ENCODE assay signal across 8 mouse cellular contexts in the genomic region with DNA sequence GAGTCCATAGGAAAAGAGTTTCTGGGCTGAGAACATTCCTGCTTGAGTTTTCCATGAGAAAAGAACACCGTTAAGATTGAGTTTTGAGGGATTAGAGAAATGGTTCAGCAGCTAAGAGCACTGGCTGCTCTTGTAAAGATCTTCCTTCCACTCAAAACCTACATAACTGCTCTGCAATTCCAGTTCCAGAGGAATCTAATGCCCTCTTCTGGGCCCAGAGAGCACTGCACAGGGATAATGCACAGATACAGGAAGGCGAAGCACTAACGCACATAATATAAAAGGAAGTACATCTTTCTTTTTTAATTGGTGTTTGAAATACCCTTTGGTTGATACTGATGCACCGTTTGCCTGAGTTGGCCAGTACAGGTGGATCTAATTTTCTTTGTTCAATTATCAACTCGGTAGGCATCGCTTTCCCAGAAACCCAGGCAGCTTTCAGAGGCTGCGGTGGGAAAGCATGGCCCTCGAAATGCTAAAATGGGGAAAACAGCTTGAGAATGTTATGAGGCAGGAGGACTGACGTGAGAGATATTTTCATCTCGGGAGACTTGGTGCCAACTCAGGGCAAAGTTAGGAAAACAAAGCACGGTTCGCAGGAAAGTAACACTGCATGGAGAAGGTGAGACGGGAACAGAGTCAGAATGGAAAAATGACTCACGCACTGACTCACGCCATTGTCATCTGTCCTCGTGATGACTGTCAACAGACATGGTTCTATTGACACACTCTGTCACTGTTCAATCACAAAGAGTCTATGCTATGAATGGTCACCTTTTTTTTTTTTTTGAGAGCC. TPM values are rescaled to one million over a fixed set of nuclear protein-coding genes. Genes with fewer than 3 reads are reported as not detected.
DNase-seq lines count a peak whose midpoint lies in the region; TF ChIP-seq lines count a peak whose summit lies in the region.

No protein-coding gene starts in this region.

- TF ChIP-seq EP300 in heart, adult 2 months (IDR thresholded peaks at IDR 0.05; ENCODE audit: insufficient read depth, low read depth, low read length) = no peak

- TF ChIP-seq CTCF in heart, adult 2 months (IDR thresholded peaks at IDR 0.05) = peak; percentile 86

- H3K79me2 ChIP-seq in heart, adult 2 months (replicated peaks; ENCODE audit: control insufficient read depth, insufficient read depth, low read length) = no peaks in the 10 kb centered on the region

- H3K27ac ChIP-seq in heart, adult 2 months = no peak overlapping the region
- H3K27ac ChIP-seq in heart, embryonic 10.5 days = no peak overlapping the region

- WGBS in heart, adult 2 months = 39% methylated on average over 16 of the region's 16 CpGs
- WGBS in heart, embryonic 10.5 days = 63% methylated on average over 16 of the region's 16 CpGs

- no peaks in the 10 kb centered on the region for H3K4me1 ChIP-seq in heart, adult 2 months (ENCODE audit: control insufficient read depth, insufficient read depth, low read length)
- H3K4me1 ChIP-seq in heart, embryonic 10.5 days = no peaks in the 10 kb centered on the region

- no peaks in the 10 kb centered on the region for H3K27me3 ChIP-seq in heart, adult 2 months (ENCODE audit: control insufficient read depth, insufficient read depth, low read length)
- H3K27me3 ChIP-seq in heart, embryonic 10.5 days (ENCODE audit: insufficient read depth, poor library complexity, severe bottlenecking) = no peaks in the 10 kb centered on the region

- H3K9me3 ChIP-seq in heart, embryonic 10.5 days = peaks cover 2% of the 10 kb centered on the region; the same call in 1 of the 2 replicates

- TF ChIP-seq POLR2A in heart, adult 2 months (IDR thresholded peaks at IDR 0.05; ENCODE audit: insufficient read depth, low read depth, low read length) = no peak

- intact Hi-C loops in heart, adult 2 months (cut with DNase I) = no loop called here

- H3K36me3 ChIP-seq in heart, adult 2 months (ENCODE audit: control insufficient read depth, insufficient read depth, low read length) = no peaks in the 10 kb centered on the region
- H3K36me3 ChIP-seq in heart, embryonic 10.5 days = no peaks in the 10 kb centered on the region

- peak; percentile 20 to 43 for DNase-seq in heart, adult 2 months
- DNase-seq in heart, embryonic 10.5 days (ENCODE audit: low spot score) = no peak
- DNase-seq in urinary bladder, postnatal 25 days (ENCODE audit: low spot score) = peak; percentile 25
- DNase-seq in urinary bladder, postnatal 4 days (ENCODE audit: low spot score in 2 of 2) = no peak
- peak; percentile 14 for DNase-seq in fibroblast of lung, adult 2 months (ENCODE audit: low read depth)
- DNase-seq in left cerebral cortex, adult 11 months (ENCODE audit: low spot score) = peak; percentile 51
- peak; percentile 74 for DNase-seq in retina, postnatal 1 day
- DNase-seq in spleen, postnatal 10 days (ENCODE audit: low spot score in 2 of 2) = no peak

- H3K4me3 ChIP-seq in heart, adult 2 months = peak overlapping the region; percentile 22; the same call in 1 of the 2 replicates
- no peak overlapping the region for H3K4me3 ChIP-seq in heart, embryonic 10.5 days

- H3K9ac ChIP-seq in heart, adult 2 months (ENCODE audit: low read depth, low read length) = no peak overlapping the region

RNA-seq across cellular contexts. Expression of a gene that starts 20.4 kb away (rescaled TPM):
- total RNA-seq in heart, adult 2 months (2021) = 1 to 10 TPM; 6.7 to 9.1 TPM
- polyA plus RNA-seq in heart, adult 2 months (2012; rRNA removed) = 1.2 and 2.3 TPM in 2 replicates
- 1.8 and 2.4 TPM in 2 replicates for polyA plus RNA-seq in heart, embryonic 10.5 days (2016; fragmentation: Nextera tagmentation; extraction: Ambion mirVana)

RNA-seq across cellular contexts. Expression of a gene that starts 41.0 kb away (rescaled TPM):
- 1 to 10 TPM; 3.8 TPM for total RNA-seq in heart, adult 2 months (2021)
- polyA plus RNA-seq in heart, adult 2 months (2012; rRNA removed) = 4.1 and 5.5 TPM in 2 replicates
- polyA plus RNA-seq in heart, embryonic 10.5 days (2016; fragmentation: Nextera tagmentation; extraction: Ambion mirVana) = 14.7 and 22.5 TPM in 2 replicates

Comparison
In these comparisons a context has a peak if more than half of its experiments do, and no peak if none do; other contexts are left out.
1. DNase-seq: peak in heart, adult 2 months (2 of 2), urinary bladder, postnatal 25 days (single experiment), fibroblast of lung, adult 2 months (single experiment), left cerebral cortex, adult 11 months (single experiment) and retina, postnatal 1 day (single experiment); none in heart, embryonic 10.5 days (single experiment), urinary bladder, postnatal 4 days (0 of 2) and spleen, postnatal 10 days (0 of 2).